8 mouse cellular contexts compared by ENCODE assay signal in the genomic region with DNA sequence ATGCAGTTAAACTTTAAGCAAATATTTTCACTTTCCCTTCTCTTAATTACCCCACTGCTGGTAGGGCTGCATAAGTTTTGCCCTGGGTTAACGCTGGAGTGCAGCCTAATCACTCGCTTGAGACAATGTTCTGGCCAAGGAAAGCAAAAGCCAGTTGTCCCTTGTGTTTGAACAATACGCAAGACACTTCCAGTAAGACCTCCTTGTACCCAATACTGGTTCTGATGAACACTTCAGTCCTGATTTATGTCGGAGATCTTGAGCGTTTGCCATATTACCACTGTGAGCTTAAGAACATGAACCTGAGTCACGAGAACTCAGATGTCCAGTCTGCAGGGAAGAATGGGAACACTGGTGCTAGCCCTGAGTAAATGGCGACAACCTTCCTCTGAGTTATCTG. TPM values are rescaled to one million over a fixed set of nuclear protein-coding genes. Genes with fewer than 3 reads are reported as not detected.
"Had no signal": no experiment of that assay in that cellular context is flagged by ENCODE, and none has a peak within 500 bp of the region (broad histone marks: within the 10 kb centered on the region; RNA-seq: fewer than 3 reads in every experiment).

No protein-coding gene starts in this region.

- DNase-seq: kidney, postnatal 4 days; left cerebral cortex, postnatal 4 days; liver, postnatal 0 days; retina, postnatal 1 day; right cerebral cortex, postnatal 25 days; thymus, adult 18-20 months; thymus, postnatal 36 days had no signal

RNA-seq across cellular contexts. Expression of gene Bnc2, which starts 47.5 kb away (rescaled TPM):
- total RNA-seq: megakaryocyte, adult 5-6 weeks had no signal
